ENCODE assay signal across 20 mouse cellular contexts in genomic region chr1:59580880-59581279, GRCm38 (mm10).
DNase-seq lines count a peak whose midpoint lies in the region; ATAC-seq and TF ChIP-seq lines count a peak whose summit lies in the region.
"Had no signal": no experiment of that assay in that cellular context is flagged by ENCODE, and none has a peak within 500 bp of the region (broad histone marks: within the 10 kb centered on the region; RNA-seq: fewer than 3 reads in every experiment).

No protein-coding gene starts in this region.

- no peaks in the 10 kb centered on the region for H3K27me3 ChIP-seq in kidney, embryonic 14.5 days (ENCODE audit: control insufficient read depth, insufficient read depth, low read length)
- H3K27me3 ChIP-seq in lung, embryonic 15.5 days, result no peaks in the 10 kb centered on the region
- no peaks in the 10 kb centered on the region for H3K27me3 ChIP-seq in stomach, embryonic 14.5 days (ENCODE audit: control insufficient read depth, insufficient read depth, low read length)

- TF ChIP-seq CTCF in lung, adult 2 months (IDR thresholded peaks at IDR 0.05; ENCODE audit: insufficient read depth, low read length), result no peak

- no peaks in the 10 kb centered on the region for H3K36me3 ChIP-seq in kidney, embryonic 14.5 days (ENCODE audit: control insufficient read depth, insufficient read depth, low read length)
- no peaks in the 10 kb centered on the region for H3K36me3 ChIP-seq in lung, embryonic 15.5 days
- H3K36me3 ChIP-seq in stomach, embryonic 14.5 days (ENCODE audit: control insufficient read depth, insufficient read depth, low read length), result no peaks in the 10 kb centered on the region
- H3K36me3 ChIP-seq: forebrain, embryonic 10.5 days; liver, embryonic 12.5 days had no signal

- no peak overlapping the region for H3K4me3 ChIP-seq in kidney, embryonic 14.5 days (ENCODE audit: low read length)
- H3K4me3 ChIP-seq in lung, embryonic 15.5 days, result no peak overlapping the region
- no peak overlapping the region for H3K4me3 ChIP-seq in lung, adult 2 months (replicated peaks; ENCODE audit: extremely low read depth, low read depth, low read length)
- no peak overlapping the region for H3K4me3 ChIP-seq in stomach, embryonic 14.5 days (ENCODE audit: low read depth, low read length)
- H3K4me3 ChIP-seq: forebrain, embryonic 10.5 days; liver, embryonic 12.5 days had no signal

- H3K27ac ChIP-seq in kidney, embryonic 14.5 days (ENCODE audit: low read depth, low read length), result peak overlapping the region; percentile 67; the same call in 1 of the 2 replicates
- peak overlapping the region; percentile 62; the same call in 1 of the 2 replicates for H3K27ac ChIP-seq in lung, embryonic 15.5 days
- H3K27ac ChIP-seq in stomach, embryonic 14.5 days (ENCODE audit: low read length), result peak overlapping the region; percentile 60; the same call in 1 of the 2 replicates
- H3K27ac ChIP-seq: forebrain, embryonic 10.5 days; hindbrain, postnatal 0 days; liver, embryonic 12.5 days had no signal

- no peak overlapping the region for H3K9ac ChIP-seq in kidney, embryonic 14.5 days (ENCODE audit: low read depth, low read length)
- H3K9ac ChIP-seq in lung, embryonic 15.5 days, result no peak overlapping the region
- H3K9ac ChIP-seq in stomach, embryonic 14.5 days (replicated peaks; ENCODE audit: low read depth, low read length), result no peak overlapping the region
- H3K9ac ChIP-seq: liver, embryonic 12.5 days had no signal

- no peak overlapping the region for H3K4me2 ChIP-seq in kidney, embryonic 14.5 days (replicated peaks; ENCODE audit: low read depth, low read length)
- H3K4me2 ChIP-seq in lung, embryonic 15.5 days, result no peak overlapping the region
- no peak overlapping the region for H3K4me2 ChIP-seq in stomach, embryonic 14.5 days (replicated peaks; ENCODE audit: low read depth, low read length)
- H3K4me2 ChIP-seq: liver, embryonic 12.5 days had no signal

- 73% methylated on average over 3 of the region's 3 CpGs for WGBS in kidney, embryonic 14.5 days
- WGBS in lung, embryonic 15.5 days, result 61% methylated on average over 3 of the region's 3 CpGs
- WGBS in lung, adult 2 months, result 78% methylated on average over 3 of the region's 3 CpGs
- 70% methylated on average over 3 of the region's 3 CpGs for WGBS in stomach, embryonic 14.5 days

- no peak for DNase-seq in kidney, postnatal 10 days
- DNase-seq in lung, adult 2 months, result no peak
- DNase-seq in NIH3T3 (ENCODE audit: low read depth), result peak; percentile 59
- no peak for DNase-seq in testis, postnatal 14 days (ENCODE audit: low spot score)
- DNase-seq in layer of hippocampus, postnatal 10 days (ENCODE audit: low spot score in 2 of 2), result no peak
- DNase-seq: adrenal gland, postnatal 14 days; B cell, adult 2 months; cerebellum, adult 11 months; cerebellum, postnatal 14 days; heart, postnatal 4 days; kidney, postnatal 14 days; layer of hippocampus, adult 9-11 months; right cerebral cortex, postnatal 25 days; thymus, postnatal 36 days had no signal

- H3K9me3 ChIP-seq in kidney, embryonic 14.5 days (ENCODE audit: control insufficient read depth, low read length), result no peaks in the 10 kb centered on the region
- no peaks in the 10 kb centered on the region for H3K9me3 ChIP-seq in lung, embryonic 15.5 days
- no peaks in the 10 kb centered on the region for H3K9me3 ChIP-seq in stomach, embryonic 14.5 days (ENCODE audit: control insufficient read depth, low read depth, low read length)
- H3K9me3 ChIP-seq: forebrain, embryonic 10.5 days; liver, embryonic 12.5 days had no signal

- no peak for ATAC-seq in kidney, embryonic 14.5 days (ENCODE audit: low FRiP score, low TSS enrichment)
- ATAC-seq in lung, embryonic 15.5 days (ENCODE audit: borderline replicate concordance, extremely low read depth, low FRiP score, low TSS enrichment), result no peak
- ATAC-seq in stomach, embryonic 14.5 days (ENCODE audit: insufficient number of reproducible peaks, insufficient read depth, low FRiP score, low read depth), result no peak
- ATAC-seq: hindbrain, postnatal 0 days; liver, embryonic 12.5 days had no signal

- TF ChIP-seq POLR2A in lung, adult 2 months (IDR thresholded peaks at IDR 0.05; ENCODE audit: borderline replicate concordance, extremely low read depth, low read depth, low read length), result no peak

- peaks cover 26% of the 10 kb centered on the region for H3K4me1 ChIP-seq in kidney, embryonic 14.5 days (ENCODE audit: control insufficient read depth, insufficient read depth, low read length)
- H3K4me1 ChIP-seq in lung, embryonic 15.5 days, result peaks cover 44% of the 10 kb centered on the region
- 0 out of 2 replicates have a peak, but pooled peaks cover 2% of the 10 kb centered on the region for H3K4me1 ChIP-seq in lung, adult 2 months (ENCODE audit: control insufficient read depth, insufficient read depth, low read length)
- H3K4me1 ChIP-seq in stomach, embryonic 14.5 days (ENCODE audit: control insufficient read depth, insufficient read depth, low read length), result peaks cover 15% of the 10 kb centered on the region
